Mouse (Mus musculus) testis, postnatal 10 days (tissue): Measurements from ENCODE around the gene Cdk2ap2.
"Not testable (repeated sequence)": the region's sequence is repeated elsewhere in the genome, so short reads cannot be mapped to it uniquely, and the experiment has no call there.

Source experiments
- DNase-seq: peaks from one replicate; pipeline ENCODE4 v3.0.0; 2021; ENCODE audit warnings: low spot score

The Cdk2ap2 gene

GRCm38 (mm10) chr19:4118350-4118749, 21.4 kb downstream of the Cdk2ap2 start:
- no peak for DNase-seq

GRCm38 (mm10) chr19:4119716-4120487, 22.9 kb downstream of the Cdk2ap2 start:
- no peak for DNase-seq

- no peak for DNase-seq
Observed at GRCm38 (mm10) chr19:4120496-4120895, 23.5 kb downstream of the Cdk2ap2 start.

- DNase-seq: peak; percentile 99
Observed at GRCm38 (mm10) chr19:4121097-4121805, 24.3 kb downstream of the Cdk2ap2 start.

DNA sequence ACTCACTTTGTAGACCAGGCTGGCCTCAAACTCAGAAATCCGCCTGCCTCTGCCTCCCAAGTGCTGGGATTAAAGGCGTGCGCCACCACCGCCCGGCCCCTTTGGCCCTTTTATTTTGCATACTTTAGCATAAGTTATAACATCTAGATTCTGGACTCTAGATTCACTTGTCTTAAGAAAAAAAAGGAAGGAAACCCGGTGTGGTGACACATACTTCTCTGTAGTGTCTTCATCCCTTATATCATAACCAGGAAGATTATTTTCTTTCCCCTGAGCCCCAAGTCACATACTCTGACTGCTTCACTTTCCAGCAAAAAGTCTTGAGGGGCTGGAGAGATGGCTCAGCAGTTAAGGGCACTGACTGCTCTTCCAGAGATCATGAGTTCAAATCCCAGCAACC, 24.9 kb downstream of the Cdk2ap2 start:
- DNase-seq: not testable (repeated sequence)

DNA sequence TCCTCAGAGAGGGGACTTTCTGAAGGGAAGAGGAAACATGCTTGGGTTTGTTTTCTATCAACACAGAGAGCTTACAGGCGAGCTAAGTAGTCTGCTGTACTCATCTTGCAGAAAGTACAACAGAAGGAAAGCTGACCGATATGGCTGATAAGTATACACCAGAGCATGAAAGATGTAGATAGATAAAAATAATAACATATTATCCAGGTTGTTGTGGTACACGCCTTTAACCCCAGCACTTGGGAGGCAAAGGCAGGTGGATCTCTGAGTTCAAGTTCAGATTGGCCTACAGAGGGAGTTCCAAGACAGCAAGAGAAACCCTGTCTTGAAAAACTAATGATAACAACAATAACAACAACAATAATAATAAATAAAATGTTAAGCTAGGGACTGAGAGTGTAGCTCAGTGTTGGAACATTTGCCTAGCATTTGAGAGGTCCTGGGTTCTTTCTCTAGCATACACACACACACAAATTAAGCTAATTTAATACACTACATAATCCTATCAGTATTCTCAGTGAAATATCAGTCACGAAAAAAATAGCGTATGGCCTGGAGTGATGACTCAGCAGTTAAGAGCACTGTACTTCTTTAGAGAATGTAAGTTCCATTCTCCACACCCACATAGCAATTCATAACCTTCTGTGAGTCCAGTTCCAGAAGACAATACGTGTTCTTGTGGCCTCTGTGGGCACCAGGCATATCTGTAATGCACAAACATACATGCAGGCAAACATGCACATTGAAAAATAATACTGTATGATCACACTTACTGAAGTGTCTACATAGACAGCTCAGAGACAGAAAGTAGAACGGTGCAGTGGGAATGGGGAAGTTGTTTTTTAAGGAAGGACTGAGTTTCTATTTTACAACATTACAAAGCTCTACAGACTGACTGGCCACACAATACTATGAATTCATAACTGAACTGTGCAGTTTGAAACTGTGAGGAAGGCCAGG, 25.7 kb downstream of the Cdk2ap2 start:
- no peak for DNase-seq

- no peak for DNase-seq
Observed at GRCm38 (mm10) chr19:4124432-4124831, 27.4 kb downstream of the Cdk2ap2 start.

DNA sequence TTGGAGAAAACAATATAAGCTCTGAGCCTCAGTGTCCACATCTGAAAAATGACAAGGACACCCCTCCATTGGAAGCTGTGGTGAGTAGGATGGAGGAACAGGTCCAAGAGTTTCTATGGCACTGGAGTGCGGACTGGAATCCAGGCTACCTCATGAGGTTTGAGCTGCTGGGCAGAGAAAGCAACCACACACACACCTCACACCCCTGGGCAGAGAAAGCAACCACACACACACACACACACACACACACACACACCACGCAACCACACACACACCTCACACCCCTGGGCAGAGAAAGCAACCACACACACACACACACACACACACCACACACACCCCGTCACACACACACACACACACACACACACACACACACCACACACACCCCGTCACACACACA, 28.3 kb downstream of the Cdk2ap2 start:
- not testable (repeated sequence) for DNase-seq

GRCm38 (mm10) chr19:4125741-4126696, 29.0 kb downstream of the Cdk2ap2 start, which contains the start of gene Aip:
Gene Aip (minus strand): TSS chr19:4125858.
- DNase-seq: peak; percentile 99

- DNase-seq: no peak
Observed at GRCm38 (mm10) chr19:4126759-4127495, 29.9 kb downstream of the Cdk2ap2 start.

DNA sequence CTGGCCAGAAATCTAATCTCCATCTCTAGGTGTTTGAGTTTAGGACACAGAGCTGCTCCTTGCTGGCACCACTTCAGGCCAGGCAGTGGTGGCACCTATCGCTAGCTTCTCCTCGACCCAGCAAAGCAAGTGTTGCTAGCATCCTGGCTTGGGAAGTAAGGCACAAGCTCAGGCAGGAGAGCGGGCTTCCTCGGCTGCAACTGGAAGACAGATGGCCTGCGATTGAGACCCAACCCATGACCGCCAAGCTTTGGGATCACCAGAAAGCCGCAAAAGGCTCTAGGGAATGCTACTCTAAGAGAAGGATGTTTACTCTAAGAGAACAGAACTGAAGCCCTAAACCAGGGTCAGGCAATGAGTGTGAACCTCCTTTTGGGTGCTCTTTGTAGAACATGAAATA, 32.5 kb downstream of the Cdk2ap2 start:
- no peak for DNase-seq

DNA sequence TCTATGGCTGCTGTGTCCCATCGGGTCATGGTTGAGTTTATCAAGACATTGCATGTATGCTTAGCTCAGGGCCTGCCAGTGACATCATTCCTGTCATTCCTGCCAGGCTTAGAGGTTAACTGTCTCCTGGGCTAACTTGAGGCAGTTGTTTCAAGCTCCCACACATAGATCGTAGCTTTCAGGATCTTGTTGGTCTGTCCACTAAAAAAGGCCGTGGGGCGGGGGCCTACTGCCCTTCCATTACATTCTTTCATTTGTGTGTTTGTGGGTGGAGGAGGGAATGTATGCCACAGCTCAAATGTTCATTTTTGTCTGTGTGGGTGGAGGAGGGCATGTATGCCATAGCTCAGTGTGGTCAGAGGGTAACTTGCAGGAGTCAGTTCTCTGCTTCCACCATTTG, 33.1 kb downstream of the Cdk2ap2 start:
- DNase-seq: no peak

GRCm38 (mm10) chr19:4131075-4131474, 34.1 kb downstream of the Cdk2ap2 start:
- DNase-seq: no peak

DNA sequence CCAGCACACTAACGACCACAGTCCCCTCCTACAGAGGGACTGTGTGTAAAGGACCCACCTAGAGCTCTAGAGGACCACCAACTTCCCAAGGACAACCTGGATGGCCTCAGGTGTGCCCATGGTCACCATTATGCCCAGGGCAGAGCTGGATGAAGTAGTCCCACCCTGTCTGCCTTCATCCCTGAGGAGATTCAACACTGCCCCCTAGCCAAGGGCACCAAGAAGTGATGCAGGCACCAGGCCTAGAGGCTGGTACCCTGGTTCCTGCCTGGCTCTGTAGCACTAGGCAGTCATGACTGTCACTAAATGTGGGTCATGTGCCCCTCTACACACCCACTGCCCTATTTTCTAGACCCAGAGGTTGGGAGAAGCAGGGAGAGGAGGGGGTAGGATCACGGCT, 34.8 kb downstream of the Cdk2ap2 start:
- DNase-seq: no peak

- DNase-seq: no peak
Observed at GRCm38 (mm10) chr19:4134354-4134753, 37.4 kb downstream of the Cdk2ap2 start.

- not testable (repeated sequence) for DNase-seq
Observed at GRCm38 (mm10) chr19:4135229-4135962, 38.4 kb downstream of the Cdk2ap2 start.

DNA sequence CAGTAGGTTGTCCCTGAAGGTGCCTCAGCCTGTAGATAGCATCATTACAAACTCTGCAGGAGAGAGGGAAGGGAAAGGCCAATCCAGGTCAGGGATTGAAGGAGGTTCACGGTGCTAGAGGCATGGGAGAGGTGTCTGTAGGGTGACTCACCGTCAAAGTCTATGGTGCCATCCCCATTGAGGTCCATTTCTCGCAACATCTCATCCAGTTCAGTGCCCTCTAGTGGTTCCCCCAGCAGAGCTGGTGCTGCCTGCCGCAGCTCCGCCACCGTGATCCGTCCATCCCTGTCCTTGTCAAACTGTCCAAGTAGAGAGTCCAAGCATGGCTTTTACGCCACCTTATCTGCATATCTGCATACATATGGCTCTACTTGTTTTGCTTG, 39.0 kb downstream of the Cdk2ap2 start:
- not testable (repeated sequence) for DNase-seq

DNA sequence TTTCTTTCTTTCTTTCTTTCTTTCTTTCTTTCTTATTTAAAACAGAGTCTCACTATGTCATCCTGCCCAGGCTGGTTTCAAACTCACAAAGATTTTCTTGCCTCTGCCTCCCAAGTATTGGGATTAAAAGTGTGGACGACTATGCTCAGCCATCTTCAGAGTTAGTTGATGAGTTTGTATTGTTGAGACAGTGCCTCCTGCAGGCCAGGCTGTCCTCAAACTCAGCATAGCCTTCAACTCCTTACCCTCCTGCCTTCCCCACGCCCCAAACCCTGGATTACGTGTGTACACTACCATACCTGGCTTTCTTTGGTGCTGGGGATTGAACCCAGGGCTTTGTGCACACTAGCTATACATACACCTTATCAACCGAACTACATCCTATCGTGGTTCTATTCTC, 39.5 kb downstream of the Cdk2ap2 start:
- no peak for DNase-seq

DNA sequence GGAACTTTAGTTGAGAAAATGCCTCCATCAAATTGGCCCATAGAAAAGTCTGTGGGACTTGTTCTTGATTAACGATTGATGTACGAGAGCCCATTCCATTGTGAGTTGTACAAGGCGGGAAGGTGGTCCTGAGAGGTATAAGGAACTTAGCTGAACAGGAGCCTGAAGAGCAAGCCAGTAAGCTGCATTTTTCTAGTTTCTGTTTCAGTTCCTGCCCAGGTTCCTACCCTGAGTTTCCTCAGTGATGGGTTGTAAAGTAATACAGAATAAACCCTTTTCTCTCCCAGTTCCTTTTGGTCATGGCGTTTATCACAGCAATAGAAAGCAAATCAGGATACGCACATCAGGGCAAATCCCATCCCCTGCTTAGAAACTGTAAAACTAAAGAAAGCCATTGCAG, 40.9 kb downstream of the Cdk2ap2 start:
- no peak for DNase-seq

GRCm38 (mm10) chr19:4139446-4139845, 42.5 kb downstream of the Cdk2ap2 start, which contains the start of gene Gpr152:
Gene Gpr152 (plus strand): TSS chr19:4139787.
- no peak for DNase-seq
